8 mouse cellular contexts compared by ENCODE assay signal in the genomic region with DNA sequence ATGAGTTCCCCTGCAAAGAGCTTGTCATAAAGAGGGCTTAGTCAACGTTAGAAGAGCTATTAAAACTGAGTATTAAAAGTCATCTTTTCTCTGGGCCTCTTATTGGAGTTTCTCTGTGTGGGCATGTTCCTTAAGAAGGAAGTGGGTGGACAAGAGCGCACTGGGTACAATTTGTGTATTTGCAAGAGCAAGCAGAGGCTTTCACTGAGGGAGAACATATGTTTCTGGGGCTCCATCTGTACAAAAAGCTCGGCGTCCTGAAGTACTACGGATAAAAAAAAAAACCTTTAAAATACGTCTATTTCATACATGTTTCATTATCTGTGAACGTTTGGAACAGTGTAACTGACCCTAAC. TPM values are rescaled to one million over a fixed set of nuclear protein-coding genes. Genes with fewer than 3 reads are reported as not detected.
DNase-seq lines count a peak whose midpoint lies in the region; ATAC-seq and TF ChIP-seq lines count a peak whose summit lies in the region.

No protein-coding gene starts in this region.

- ATAC-seq in embryonic facial prominence, embryonic 14.5 days (ENCODE audit: low read depth): no peak
- no peak; the same call in 1 of the 2 replicates for ATAC-seq in intestine, embryonic 16.5 days
- no peak for ATAC-seq in midbrain, postnatal 0 days (ENCODE audit: low FRiP score)

- intact Hi-C loops in left cerebral cortex, postnatal 10 days (cut with DNase I): no loop called here

- no peak overlapping the region for H3K27ac ChIP-seq in embryonic facial prominence, embryonic 14.5 days (replicated peaks; ENCODE audit: low read depth, low read length)
- H3K27ac ChIP-seq in intestine, embryonic 16.5 days (ENCODE audit: low read length): peak overlapping the region; percentile 68
- no peak overlapping the region for H3K27ac ChIP-seq in midbrain, postnatal 0 days (ENCODE audit: low read depth, low read length)

- 17% methylated on average over 7 of the region's 7 CpGs for WGBS in embryonic facial prominence, embryonic 14.5 days
- WGBS in intestine, embryonic 16.5 days: 8% methylated on average over 7 of the region's 7 CpGs
- 20% methylated on average over 7 of the region's 7 CpGs for WGBS in midbrain, postnatal 0 days

- H3K4me3 ChIP-seq in embryonic facial prominence, embryonic 14.5 days (ENCODE audit: low read depth, low read length): peak overlapping the region; percentile 58
- H3K4me3 ChIP-seq in intestine, embryonic 16.5 days (ENCODE audit: low read length): peak overlapping the region; percentile 74
- H3K4me3 ChIP-seq in midbrain, postnatal 0 days (ENCODE audit: low read depth, low read length): peak overlapping the region; percentile 77

- TF ChIP-seq CTCF in midbrain, postnatal 0 days (IDR thresholded peaks at IDR 0.05): no peak

- peak overlapping the region; percentile 99 for H3K4me2 ChIP-seq in embryonic facial prominence, embryonic 14.5 days (ENCODE audit: low read depth, low read length)
- H3K4me2 ChIP-seq in intestine, embryonic 16.5 days (ENCODE audit: low read depth, low read length): peak overlapping the region; percentile 83
- peak overlapping the region; percentile 100 for H3K4me2 ChIP-seq in midbrain, postnatal 0 days (ENCODE audit: low read depth, low read length, poor library complexity, severe bottlenecking)

- H3K27me3 ChIP-seq in embryonic facial prominence, embryonic 14.5 days (replicated peaks; ENCODE audit: control insufficient read depth, insufficient read depth, low read length): peaks cover 29% of the 10 kb centered on the region
- H3K27me3 ChIP-seq in intestine, embryonic 16.5 days (replicated peaks; ENCODE audit: control insufficient read depth, insufficient read depth, low read length): peaks cover 3% of the 10 kb centered on the region; the same call in 1 of the 2 replicates
- peaks cover 11% of the 10 kb centered on the region for H3K27me3 ChIP-seq in midbrain, postnatal 0 days (ENCODE audit: insufficient read depth, low read length)

- no peaks in the 10 kb centered on the region for H3K36me3 ChIP-seq in embryonic facial prominence, embryonic 14.5 days (ENCODE audit: control insufficient read depth, insufficient read depth, low read length)
- no peaks in the 10 kb centered on the region for H3K36me3 ChIP-seq in intestine, embryonic 16.5 days (ENCODE audit: control insufficient read depth, insufficient read depth, low read length)
- H3K36me3 ChIP-seq in midbrain, postnatal 0 days (ENCODE audit: insufficient read depth, low read length): no peaks in the 10 kb centered on the region

- H3K9me3 ChIP-seq in embryonic facial prominence, embryonic 14.5 days (ENCODE audit: control insufficient read depth, low read length): no peaks in the 10 kb centered on the region
- H3K9me3 ChIP-seq in intestine, embryonic 16.5 days (ENCODE audit: control insufficient read depth, low read length): no peaks in the 10 kb centered on the region
- H3K9me3 ChIP-seq in midbrain, postnatal 0 days (ENCODE audit: low read length): no peaks in the 10 kb centered on the region

- peak; percentile 12 to 25 for DNase-seq in left cerebral cortex, adult 18-20 months (ENCODE audit: low spot score in 2 of 2)
- DNase-seq in left cerebral cortex, postnatal 10 days (ENCODE audit: extremely low spot score in 1 of 2, low spot score in 2 of 2): no peak
- DNase-seq in embryonic facial prominence, embryonic 14.5 days (ENCODE audit: low spot score): no peak
- DNase-seq in midbrain, postnatal 0 days (ENCODE audit: low spot score): no peak
- DNase-seq in embryo, embryonic 11 days: no peak
- no peak for DNase-seq in frontal cortex, postnatal 14 days (ENCODE audit: low spot score in 2 of 2)
- DNase-seq in lung, postnatal 4 days: no peak

- 0 out of 2 replicates have a peak, but pooled peaks cover 6% of the 10 kb centered on the region for H3K4me1 ChIP-seq in embryonic facial prominence, embryonic 14.5 days (ENCODE audit: control insufficient read depth, insufficient read depth, low read length)
- 0 out of 2 replicates have a peak, but pooled peaks cover 5% of the 10 kb centered on the region for H3K4me1 ChIP-seq in intestine, embryonic 16.5 days (ENCODE audit: control insufficient read depth, insufficient read depth, low read length)
- H3K4me1 ChIP-seq in midbrain, postnatal 0 days (ENCODE audit: insufficient read depth, low read length): no peaks in the 10 kb centered on the region

- H3K9ac ChIP-seq in embryonic facial prominence, embryonic 14.5 days (ENCODE audit: low read depth, low read length): no peak overlapping the region
- peak overlapping the region; percentile 80; the same call in 1 of the 2 replicates for H3K9ac ChIP-seq in intestine, embryonic 16.5 days (ENCODE audit: low read depth, low read length)
- no peak overlapping the region for H3K9ac ChIP-seq in midbrain, postnatal 0 days (replicated peaks; ENCODE audit: low read length, poor library complexity, severe bottlenecking)

RNA-seq across cellular contexts. Expression of a gene that starts 0.4 kb away (rescaled TPM):
- total RNA-seq in left cerebral cortex, adult 18-20 months (2021): 1 to 10 TPM; 6.4 to 7.5 TPM
- 1 to 10 TPM; 1.9 to 3.5 TPM for total RNA-seq in left cerebral cortex, postnatal 10 days (2021)
- polyA plus RNA-seq in embryonic facial prominence, embryonic 14.5 days (2014; fragmentation: Nextera tagmentation; extraction: Ambion mirVana): 3.7 and 4.6 TPM in 2 replicates
- 26.6 and 29.3 TPM in 2 replicates for polyA plus RNA-seq in intestine, embryonic 16.5 days (2015; fragmentation: Nextera tagmentation; extraction: Ambion mirVana)
- 1.9 and 2.9 TPM in 2 replicates for total RNA-seq in midbrain, postnatal 0 days (2014; rRNA removed)
- 0.94 and 1.2 TPM in 2 replicates for polyA plus RNA-seq in midbrain, postnatal 0 days (2015; fragmentation: Nextera tagmentation; extraction: Ambion mirVana)

Comparison
In these comparisons a context has a peak if more than half of its experiments do, and no peak if none do; other contexts are left out.
1. DNase-seq: peak in left cerebral cortex, adult 18-20 months (2 of 2); none in left cerebral cortex, postnatal 10 days (0 of 2), embryonic facial prominence, embryonic 14.5 days (single experiment), midbrain, postnatal 0 days (single experiment), embryo, embryonic 11 days (single experiment), frontal cortex, postnatal 14 days (0 of 2) and lung, postnatal 4 days (0 of 2).
2. Peak in every context shown above with its lines, with median percentiles within 50 percentile points of each other: H3K4me2 ChIP-seq and H3K4me3 ChIP-seq.